8 mouse cellular contexts compared by ENCODE assay signal in the genomic region with DNA sequence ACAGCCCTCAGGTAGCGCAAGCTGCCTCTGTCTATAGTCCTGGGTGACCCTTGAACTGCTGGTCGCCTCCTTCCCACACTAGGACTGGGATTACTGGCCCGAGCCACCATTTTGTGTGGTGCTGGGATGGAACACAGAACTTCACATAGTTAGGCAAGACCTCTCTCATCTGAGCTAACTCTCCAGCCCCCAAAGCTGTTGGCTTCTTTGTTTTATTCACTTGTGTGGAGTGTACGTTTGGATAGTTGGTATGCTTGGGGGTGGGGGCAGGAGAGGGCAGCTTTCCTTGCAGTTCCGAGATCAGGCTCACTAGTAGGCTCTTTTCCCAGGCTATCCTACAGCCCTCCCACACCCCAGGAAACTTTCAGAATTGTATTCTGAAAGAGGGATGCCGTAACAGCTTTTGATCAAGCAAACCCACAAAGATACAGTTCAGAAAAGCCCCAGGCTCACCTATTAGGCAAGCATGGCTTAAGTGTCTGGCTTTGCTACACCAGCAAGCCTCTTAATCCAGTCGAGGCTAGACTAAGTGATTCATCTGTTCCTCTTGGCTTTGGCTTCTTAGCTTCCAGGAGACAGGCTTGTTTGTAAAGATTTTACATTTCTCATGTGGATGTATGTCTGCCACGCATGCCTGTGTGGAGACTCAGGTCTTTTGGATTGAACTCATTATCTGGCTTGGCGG. TPM values are rescaled to one million over a fixed set of nuclear protein-coding genes. Genes with fewer than 3 reads are reported as not detected.
DNase-seq lines count a peak whose midpoint lies in the region; ATAC-seq and TF ChIP-seq lines count a peak whose summit lies in the region.

No protein-coding gene starts in this region.

- H3K9me3 ChIP-seq in heart, embryonic 11.5 days (replicated peaks; ENCODE audit: control insufficient read depth, low read length) = no peaks in the 10 kb centered on the region
- H3K9me3 ChIP-seq in embryonic facial prominence, embryonic 15.5 days (replicated peaks) = no peaks in the 10 kb centered on the region
- H3K9me3 ChIP-seq in limb, embryonic 13.5 days = no peaks in the 10 kb centered on the region

- H3K27ac ChIP-seq in heart, embryonic 11.5 days (ENCODE audit: low read depth, low read length) = peak overlapping the region; percentile 1; the same call in 1 of the 2 replicates
- no peak overlapping the region for H3K27ac ChIP-seq in embryonic facial prominence, embryonic 15.5 days (replicated peaks)
- no peak overlapping the region for H3K27ac ChIP-seq in limb, embryonic 13.5 days
- no peak overlapping the region for H3K27ac ChIP-seq in cerebellum, adult 2 months (ENCODE audit: insufficient read depth, low read length)

- peak overlapping the region; percentile 66 for H3K9ac ChIP-seq in heart, embryonic 11.5 days (ENCODE audit: low read depth, low read length)
- no peak overlapping the region for H3K9ac ChIP-seq in embryonic facial prominence, embryonic 15.5 days
- peak overlapping the region; percentile 50; the same call in 1 of the 2 replicates for H3K9ac ChIP-seq in limb, embryonic 13.5 days

- 61% methylated on average over 9 of the region's 9 CpGs for WGBS in heart, embryonic 11.5 days (ENCODE audit: insufficient replicate concordance)
- 68% methylated on average over 9 of the region's 9 CpGs for WGBS in embryonic facial prominence, embryonic 15.5 days
- 79% methylated on average over 9 of the region's 9 CpGs for WGBS in limb, embryonic 13.5 days
- 85% methylated on average over 9 of the region's 9 CpGs for WGBS in cerebellum, adult 2 months

- peaks cover 21% of the 10 kb centered on the region for H3K4me1 ChIP-seq in heart, embryonic 11.5 days (ENCODE audit: control insufficient read depth, insufficient read depth, low read length)
- peaks cover 23% of the 10 kb centered on the region for H3K4me1 ChIP-seq in embryonic facial prominence, embryonic 15.5 days
- peaks cover 42% of the 10 kb centered on the region for H3K4me1 ChIP-seq in limb, embryonic 13.5 days
- H3K4me1 ChIP-seq in cerebellum, adult 2 months (ENCODE audit: control insufficient read depth, insufficient read depth, low read length) = peaks cover 7% of the 10 kb centered on the region; the same call in 1 of the 2 replicates

- ATAC-seq in heart, embryonic 11.5 days (replicated peaks; ENCODE audit: insufficient number of reproducible peaks, low FRiP score, low TSS enrichment) = no peak
- ATAC-seq in embryonic facial prominence, embryonic 15.5 days (ENCODE audit: insufficient number of reproducible peaks, low FRiP score, low TSS enrichment, low read depth) = no peak
- no peak for ATAC-seq in limb, embryonic 13.5 days (ENCODE audit: low FRiP score, low read depth)

- DNase-seq in heart, adult 9 months (ENCODE audit: low spot score in 2 of 2) = no peak
- peak; percentile 62 for DNase-seq in 3T3-L1 (ENCODE audit: low read depth, low spot score)
- no peak for DNase-seq in cerebellum, adult 2 months
- no peak for DNase-seq in spleen, postnatal 4 days (ENCODE audit: low spot score in 2 of 2)
- no peak for DNase-seq in thymus, postnatal 14 days

- peaks cover 11% of the 10 kb centered on the region for H3K36me3 ChIP-seq in heart, embryonic 11.5 days (ENCODE audit: control insufficient read depth, insufficient read depth, low read length)
- peaks cover 25% of the 10 kb centered on the region for H3K36me3 ChIP-seq in embryonic facial prominence, embryonic 15.5 days
- peaks cover 25% of the 10 kb centered on the region for H3K36me3 ChIP-seq in limb, embryonic 13.5 days

- no peaks in the 10 kb centered on the region for H3K27me3 ChIP-seq in heart, embryonic 11.5 days (ENCODE audit: control insufficient read depth, insufficient read depth, low read length)
- H3K27me3 ChIP-seq in embryonic facial prominence, embryonic 15.5 days = no peaks in the 10 kb centered on the region
- no peaks in the 10 kb centered on the region for H3K27me3 ChIP-seq in limb, embryonic 13.5 days
- H3K27me3 ChIP-seq in cerebellum, adult 2 months (ENCODE audit: control insufficient read depth, insufficient read depth, low read length) = no peaks in the 10 kb centered on the region; the same call in 1 of the 2 replicates

- H3K4me2 ChIP-seq in heart, embryonic 11.5 days = peak overlapping the region; percentile 91
- peak overlapping the region; percentile 76 for H3K4me2 ChIP-seq in embryonic facial prominence, embryonic 15.5 days (replicated peaks)
- peak overlapping the region; percentile 78 for H3K4me2 ChIP-seq in limb, embryonic 13.5 days (replicated peaks)

- peak overlapping the region; percentile 88 for H3K4me3 ChIP-seq in heart, embryonic 11.5 days (ENCODE audit: low read depth, low read length)
- peak overlapping the region; percentile 69 for H3K4me3 ChIP-seq in embryonic facial prominence, embryonic 15.5 days (replicated peaks)
- peak overlapping the region; percentile 73 for H3K4me3 ChIP-seq in limb, embryonic 13.5 days
- H3K4me3 ChIP-seq in cerebellum, adult 2 months (replicated peaks; ENCODE audit: insufficient read depth, low read depth, low read length) = no peak overlapping the region

- no peak for TF ChIP-seq POLR2A in cerebellum, adult 2 months (IDR thresholded peaks at IDR 0.05; ENCODE audit: borderline replicate concordance, insufficient read depth, low read length)

- no peak for TF ChIP-seq CTCF in cerebellum, adult 2 months (IDR thresholded peaks at IDR 0.05; ENCODE audit: borderline replicate concordance, insufficient read depth, low read depth, low read length)

RNA-seq across cellular contexts. Expression of a gene that starts 2.5 kb away (rescaled TPM):
- 167 and 169 TPM in 2 replicates for polyA plus RNA-seq in heart, embryonic 11.5 days (2014; fragmentation: Nextera tagmentation; extraction: Ambion mirVana)
- polyA plus RNA-seq in embryonic facial prominence, embryonic 15.5 days (2015; fragmentation: Nextera tagmentation; extraction: Ambion mirVana) = 131 and 134 TPM in 2 replicates
- 143 and 149 TPM in 2 replicates for polyA plus RNA-seq in limb, embryonic 13.5 days (2015; fragmentation: Nextera tagmentation; extraction: Ambion mirVana)
- 6.4 and 9.0 TPM in 2 replicates for polyA plus RNA-seq in cerebellum, adult 2 months (2012; rRNA removed)

RNA-seq across cellular contexts. Expression of a gene that starts 22.8 kb away (rescaled TPM):
- 0.09 and 0.59 TPM in 2 replicates for polyA plus RNA-seq in heart, embryonic 11.5 days (2014; fragmentation: Nextera tagmentation; extraction: Ambion mirVana)
- polyA plus RNA-seq in embryonic facial prominence, embryonic 15.5 days (2015; fragmentation: Nextera tagmentation; extraction: Ambion mirVana) = 8.8 and 9.9 TPM in 2 replicates
- 1.0 and 1.2 TPM in 2 replicates for polyA plus RNA-seq in limb, embryonic 13.5 days (2015; fragmentation: Nextera tagmentation; extraction: Ambion mirVana)
- polyA plus RNA-seq in cerebellum, adult 2 months (2012; rRNA removed) = 25.7 and 37.7 TPM in 2 replicates

RNA-seq across cellular contexts. Expression of a gene that starts 42.2 kb away (rescaled TPM):
- 21.1 and 22.0 TPM in 2 replicates for polyA plus RNA-seq in heart, embryonic 11.5 days (2014; fragmentation: Nextera tagmentation; extraction: Ambion mirVana)
- polyA plus RNA-seq in embryonic facial prominence, embryonic 15.5 days (2015; fragmentation: Nextera tagmentation; extraction: Ambion mirVana) = 27.1 TPM in 2 replicates
- 36.2 and 37.5 TPM in 2 replicates for polyA plus RNA-seq in limb, embryonic 13.5 days (2015; fragmentation: Nextera tagmentation; extraction: Ambion mirVana)
- polyA plus RNA-seq in cerebellum, adult 2 months (2012; rRNA removed) = 0.07 and 0.22 TPM in 2 replicates

RNA-seq across cellular contexts. Expression of a gene that starts 55.4 kb away (rescaled TPM):
- polyA plus RNA-seq in heart, embryonic 11.5 days (2014; fragmentation: Nextera tagmentation; extraction: Ambion mirVana) = 0.20 and 0.27 TPM in 2 replicates
- polyA plus RNA-seq in embryonic facial prominence, embryonic 15.5 days (2015; fragmentation: Nextera tagmentation; extraction: Ambion mirVana) = 0.17 TPM in 1 of 2 replicates, not detected in the other
- not detected in 2 replicates for polyA plus RNA-seq in limb, embryonic 13.5 days (2015; fragmentation: Nextera tagmentation; extraction: Ambion mirVana)
- polyA plus RNA-seq in cerebellum, adult 2 months (2012; rRNA removed) = 1.3 and 1.6 TPM in 2 replicates

Comparison
In these comparisons a context has a peak if more than half of its experiments do, and no peak if none do; other contexts are left out.
1. RNA of a gene that starts 2.5 kb away (polyA plus RNA-seq): 167 to 169 TPM in heart, embryonic 11.5 days, 143 to 149 TPM in limb, embryonic 13.5 days and 131 to 134 TPM in embryonic facial prominence, embryonic 15.5 days; 6.4 to 9.0 TPM in cerebellum, adult 2 months; every median in the first group is over 10 times any median in the second.
2. RNA of a gene that starts 42.2 kb away (polyA plus RNA-seq): 36.2 to 37.5 TPM in limb, embryonic 13.5 days, 27.1 TPM in embryonic facial prominence, embryonic 15.5 days and 21.1 to 22.0 TPM in heart, embryonic 11.5 days; 0.07 to 0.22 TPM in cerebellum, adult 2 months; every median in the first group is over 10 times any median in the second.
3. Peak in every context shown above with its lines, with median percentiles within 50 percentile points of each other: H3K4me2 ChIP-seq.